Mouse (Mus musculus) heart, embryonic 14.5 days (tissue): ENCODE data around the gene Dcun1d3. TPM values are rescaled to one million over a fixed set of nuclear protein-coding genes. Genes with fewer than 3 reads are reported as not detected.

Source experiments
- polyA plus RNA-seq: library from polyadenylated mRNA; unstranded; fragments of >200 nt; fragmentation: Nextera tagmentation; extraction: Ambion mirVana; gene quantifications from 2 replicates; pipeline ENCODE4 v1.2.1, GENCODE M21; 2014

Dcun1d3 gene
- polyA plus RNA-seq, 1 experiment from 2014 or later, result 5.4 TPM

Other genes starting within 250 kb of the Dcun1d3 start
- not detected in 2 replicates for gene Acsm4, start 206.3 kb downstream of the Dcun1d3 start, polyA plus RNA-seq
- gene Thumpd1, start 175.5 kb downstream of the Dcun1d3 start, polyA plus RNA-seq, result 51.6 and 55.9 TPM in 2 replicates
- 0.15 TPM in 1 of 2 replicates, not detected in the other for gene Acsm3, start 135.4 kb downstream of the Dcun1d3 start, polyA plus RNA-seq
- 13.7 and 16.4 TPM in 2 replicates for gene Rexo5, start 102.3 kb downstream of the Dcun1d3 start, polyA plus RNA-seq
- gene Eri2, start 102.2 kb downstream of the Dcun1d3 start, polyA plus RNA-seq, result 14.4 and 15.0 TPM in 2 replicates
- 6.6 and 9.2 TPM in 2 replicates for gene Lyrm1, start 437 bp downstream of the Dcun1d3 start, polyA plus RNA-seq
- gene Dnah3, start 199.0 kb upstream of the Dcun1d3 start, polyA plus RNA-seq, result not detected in 2 replicates
- gene Tmem159, start 206.1 kb upstream of the Dcun1d3 start, polyA plus RNA-seq, result 24.4 and 25.1 TPM in 2 replicates
- gene Zp2, start 249.0 kb upstream of the Dcun1d3 start, polyA plus RNA-seq, result not detected in 2 replicates